Mouse (Mus musculus): Measurements from ENCODE around the gene Golm1.

GRCm38 (mm10) chr13:59688338-59688770 lies 12.7 kb upstream of the Golm1 start:
- TF ChIP-seq POLR2A (IDR thresholded peaks at IDR 0.05; ENCODE audit: insufficient read depth, low read length) (no peak), CTCF (IDR thresholded peaks at IDR 0.05; ENCODE audit: low read depth, low read length) (no peak), EP300 (IDR thresholded peaks at IDR 0.05; ENCODE audit: insufficient read depth, low read depth, low read length) (no peak)

Data from ES-Bruce4 (cell line).